Mouse (Mus musculus) MEL (cell line): Measurements from ENCODE around the gene Ankrd44. TPM values are rescaled to one million over a fixed set of nuclear protein-coding genes. Genes with fewer than 3 reads are reported as not detected.

Source experiments
- DNase-seq: peaks from one replicate; pipeline ENCODE4 v3.0.0; 2011; ENCODE audit warnings: low read depth, low spot score
- H3K27ac ChIP-seq: 2 replicates; pipeline ENCODE4 v1.5.1; 2012; ENCODE audit warnings: low read depth, mild to moderate bottlenecking, control low read depth, low read length, moderate library complexity; ENCODE audit not compliant: control insufficient read depth
- H3K27me3 ChIP-seq, 2 experiments: fragments of 150-350 bp in 1 of 2; sonication (generic) in 1 of 2; 2 replicates each; pipeline ENCODE4 v1.6.1; 2012; ENCODE audit warnings: low read length in 2 of 2, mild to moderate bottlenecking in 2 of 2, improper control_type of control experiment in 1 of 2, moderate library complexity in 1 of 2; ENCODE audit not compliant: insufficient read depth in 2 of 2, control insufficient read depth in 1 of 2
- H3K36me3 ChIP-seq, 2 experiments: 2 replicates each; pipeline ENCODE4 v1.6.1; 2012 to 2014; ENCODE audit warnings: low read length in 2 of 2, improper control_type of control experiment in 1 of 2, inconsistent platforms in 1 of 2, mild to moderate bottlenecking in 1 of 2; ENCODE audit not compliant: insufficient read depth in 2 of 2, control insufficient read depth in 1 of 2
- H3K4me1 ChIP-seq, 2 experiments: fragments of 150-350 bp in 1 of 2; sonication (generic) in 1 of 2; 2 replicates each; pipeline ENCODE4 v1.6.1; 2012; ENCODE audit warnings: low read length in 2 of 2, improper control_type of control experiment in 1 of 2, mild to moderate bottlenecking in 1 of 2; ENCODE audit not compliant: insufficient read depth in 2 of 2, control insufficient read depth in 1 of 2
- H3K4me3 ChIP-seq, 2 experiments: fragments of 150-350 bp in 1 of 2; sonication (generic) in 1 of 2; 2 replicates each; pipeline ENCODE4 v1.5.1; 2012; ENCODE audit warnings: low read depth in 2 of 2, low read length in 2 of 2, mild to moderate bottlenecking in 2 of 2, moderate library complexity in 2 of 2, control low read depth in 1 of 2, improper control_type of control experiment in 1 of 2; ENCODE audit not compliant: control insufficient read depth in 1 of 2, insufficient read depth in 1 of 2
- H3K79me2 ChIP-seq: 2 replicates; pipeline ENCODE4 v1.6.1; 2012; ENCODE audit warnings: mild to moderate bottlenecking, low read length, moderate library complexity; ENCODE audit not compliant: control insufficient read depth, poor library complexity, insufficient read depth
- H3K9ac ChIP-seq: 2 replicates; pipeline ENCODE4 v1.6.1; 2012; ENCODE audit warnings: low read depth, mild to moderate bottlenecking, control low read depth, low read length, moderate library complexity; ENCODE audit not compliant: control insufficient read depth, poor library complexity, severe bottlenecking
- H3K9me3 ChIP-seq: fragments of 150-350 bp; sonication (generic); replicated peaks from 2 replicates; pipeline ENCODE4 v1.6.1; 2012; ENCODE audit warnings: mild to moderate bottlenecking, low read length, improper control_type of control experiment, moderate library complexity; ENCODE audit not compliant: insufficient read depth
- CHD2 ChIP-seq: IDR thresholded peaks from 2 replicates; pipeline ENCODE4 v1.6.1; 2011; ENCODE audit warnings: low read length, improper control_type of control experiment
- EP300 ChIP-seq, 2 experiments: IDR thresholded peaks; 2 replicates each; pipeline ENCODE4 v1.6.1; 2011; ENCODE audit warnings: improper control_type of control experiment in 2 of 2, low read length in 2 of 2, low read depth in 1 of 2, mild to moderate bottlenecking in 1 of 2
- GATA1 ChIP-seq: IDR thresholded peaks from 2 replicates; pipeline ENCODE4 v1.6.1; 2011; ENCODE audit warnings: low read depth, low read length, improper control_type of control experiment
- HCFC1 ChIP-seq: IDR thresholded peaks from 2 replicates; pipeline ENCODE4 v1.6.1; 2012; ENCODE audit warnings: low read depth, mild to moderate bottlenecking, inconsistent platforms, low read length, improper control_type of control experiment, moderate library complexity
- MAX ChIP-seq: IDR thresholded peaks from 2 replicates; pipeline ENCODE4 v1.6.1; 2011; ENCODE audit warnings: low read length, improper control_type of control experiment
- MAZ ChIP-seq: IDR thresholded peaks from 2 replicates; pipeline ENCODE4 v1.6.1; 2012; ENCODE audit warnings: low read depth, mild to moderate bottlenecking, inconsistent platforms, low read length, improper control_type of control experiment
- MYB ChIP-seq: IDR thresholded peaks from 2 replicates; pipeline ENCODE4 v1.6.1; 2011; ENCODE audit warnings: mild to moderate bottlenecking, low read depth, low read length, improper control_type of control experiment
- NELFE ChIP-seq: IDR thresholded peaks from 2 replicates; pipeline ENCODE4 v1.6.1; 2011; ENCODE audit warnings: low read depth, low read length, improper control_type of control experiment
- NRF1 ChIP-seq: IDR thresholded peaks from 2 replicates; pipeline ENCODE4 v1.6.1; 2014; ENCODE audit warnings: low read depth, mild to moderate bottlenecking, inconsistent platforms, low read length, improper control_type of control experiment, moderate library complexity; ENCODE audit not compliant: poor library complexity, insufficient read depth, severe bottlenecking
- POLR2AphosphoS5 ChIP-seq: IDR thresholded peaks from 2 replicates; pipeline ENCODE4 v1.6.1; 2012; ENCODE audit warnings: low read depth, borderline replicate concordance, mild to moderate bottlenecking, inconsistent platforms, low read length, moderate library complexity, mixed read lengths
- RCOR1 ChIP-seq: IDR thresholded peaks from 2 replicates; pipeline ENCODE4 v1.6.1; 2012; ENCODE audit warnings: low read depth, mild to moderate bottlenecking, inconsistent platforms, low read length, improper control_type of control experiment
- TBP ChIP-seq: IDR thresholded peaks from 2 replicates; pipeline ENCODE4 v1.8.0; 2011; ENCODE audit warnings: low read depth, low read length, improper control_type of control experiment
- TCF12 ChIP-seq: IDR thresholded peaks from 2 replicates; pipeline ENCODE4 v1.6.1; 2014; ENCODE audit warnings: low read depth, mild to moderate bottlenecking, inconsistent platforms, low read length, improper control_type of control experiment, moderate library complexity
- ZC3H11A ChIP-seq: IDR thresholded peaks from 2 replicates; pipeline ENCODE4 v1.6.1; 2012; ENCODE audit warnings: low read depth, mild to moderate bottlenecking, inconsistent platforms, low read length, improper control_type of control experiment
- ZKSCAN1 ChIP-seq: IDR thresholded peaks from 2 replicates; pipeline ENCODE4 v1.6.1; 2012; ENCODE audit warnings: low read depth, mild to moderate bottlenecking, inconsistent platforms, low read length, improper control_type of control experiment, moderate library complexity
- ZNF384 ChIP-seq: IDR thresholded peaks from 2 replicates; pipeline ENCODE4 v1.6.1; 2012; ENCODE audit warnings: low read depth, mild to moderate bottlenecking, inconsistent platforms, low read length, improper control_type of control experiment
- polyA plus RNA-seq, 2 experiments: library from polyadenylated mRNA; stranded (reverse) in 1 of 2; unstranded in 1 of 2; fragments of >175 nt in 1 of 2; fragments of >200 nt in 1 of 2; gene quantifications; 2 replicates each; pipeline versions ENCODE4 v1.2.1 to v1.2.4; 2012; ENCODE audit warnings: low replicate concordance in 2 of 2, low read depth in 1 of 2; ENCODE audit not compliant: insufficient read length in 2 of 2, insufficient read depth in 1 of 2, missing spikeins in 1 of 2
- total RNA-seq: library from RNA; depleted of rRNA; stranded (reverse); fragments of 300-350 nt; gene quantifications from 2 replicates; pipeline ENCODE4 v1.2.3, GENCODE M21; 2012

The Ankrd44 gene
- total and polyA plus RNA-seq, 3 experiments = 2.3 to 4.4 TPM; not detected in 1

- no peak for DNase-seq
- TF ChIP-seq NELFE (no peak), GATA1 (no peak)
- Histone ChIP-seq H3K9ac (no peak overlapping the region), H3K27ac (no peak overlapping the region), H3K4me1 (no peaks in the 10 kb centered on the region), H3K36me3 (no peaks in the 10 kb centered on the region), H3K79me2 (no peaks in the 10 kb centered on the region), H3K27me3 (no peaks in the 10 kb centered on the region; a peak in 1 of 4 replicates), H3K9me3 (no peaks in the 10 kb centered on the region), H3K4me3 (no peak overlapping the region)
These were observed 40.7 kb upstream of the Ankrd44 start for GRCm38 (mm10) chr1:54966858-54967257.

GRCm38 (mm10) chr1:54965159-54965995, 39.2 kb upstream of the Ankrd44 start:
- no peak for DNase-seq
- TF ChIP-seq EP300 (IDR thresholded peaks at IDR 0.05; ENCODE audit: low read depth in 1 of 2, low read length in 2 of 2) (no peak), CHD2 (no peak), RCOR1 (no peak), ZNF384 (no peak), TCF12 (no peak), MAX (no peak), ZKSCAN1 (no peak), TBP (no peak), MAZ (no peak), ZC3H11A (no peak), NRF1 (no peak)
- Histone ChIP-seq H3K36me3 (no peaks in the 10 kb centered on the region), H3K79me2 (no peaks in the 10 kb centered on the region), H3K4me1 (no peaks in the 10 kb centered on the region), H3K27ac (no peak overlapping the region), H3K9me3 (no peaks in the 10 kb centered on the region), H3K4me3 (no peak overlapping the region), H3K27me3 (no peaks in the 10 kb centered on the region; a peak in 1 of 4 replicates), H3K9ac (no peak overlapping the region)

GRCm38 (mm10) chr1:54961724-54962123, 35.5 kb upstream of the Ankrd44 start:
- H3K4me3 ChIP-seq = no peak overlapping the region
- DNase-seq = no peak
- no peaks in the 10 kb centered on the region for H3K4me1 ChIP-seq
- H3K9ac ChIP-seq = no peak overlapping the region
- no peaks in the 10 kb centered on the region for H3K79me2 ChIP-seq
- no peak overlapping the region for H3K27ac ChIP-seq
- H3K36me3 ChIP-seq = no peaks in the 10 kb centered on the region
- no peaks in the 10 kb centered on the region for H3K27me3 ChIP-seq
- no peaks in the 10 kb centered on the region for H3K9me3 ChIP-seq
- TF ChIP-seq MYB = no peak
- no peak for TF ChIP-seq POLR2AphosphoS5
- no peak for TF ChIP-seq HCFC1
- no peak for TF ChIP-seq GATA1
- TF ChIP-seq MAZ = no peak
- no peak for TF ChIP-seq ZC3H11A
